Mouse (Mus musculus): ENCODE results near the gene Pate3. TPM values are rescaled to one million over a fixed set of nuclear protein-coding genes. Genes with fewer than 3 reads are reported as not detected.
"Not testable (repeated sequence)": the region's sequence is repeated elsewhere in the genome, so short reads cannot be mapped to it uniquely, and the experiment has no call there.

Gene Pate3
- not detected in 2 replicates for polyA plus RNA-seq (2016; fragmentation: Nextera tagmentation; extraction: Ambion mirVana)

GRCm38 (mm10) chr9:35648102-35648501, at the start of gene Pate3:
Gene Pate3, minus strand, starts transcription at chr9:35648202.
- no peak within 1 kb of the TSS for H3K27ac ChIP-seq
- ATAC-seq, result no peak
- H3K9me3 ChIP-seq (replicated peaks), result 0 out of 2 replicates have a peak, but pooled peaks cover 4% of the 10 kb centered on the region
- no peak within 1 kb of the TSS for H3K4me3 ChIP-seq
- 55% methylated on average over 1 of the region's 1 CpGs for WGBS (ENCODE audit: insufficient replicate concordance)
- H3K4me2 ChIP-seq, result no peak within 1 kb of the TSS
- H3K27me3 ChIP-seq (replicated peaks), result no peaks in the 10 kb centered on the region
- H3K4me1 ChIP-seq, result no peaks in the 10 kb centered on the region
- H3K36me3 ChIP-seq, result no peaks in the 10 kb centered on the region
- no peak within 1 kb of the TSS for H3K9ac ChIP-seq

- no peak for ATAC-seq
- Histone ChIP-seq H3K9ac (no peak overlapping the region), H3K27ac (no peak overlapping the region), H3K4me2 (no peak overlapping the region), H3K27me3 (replicated peaks) (no peaks in the 10 kb centered on the region), H3K4me1 (no peaks in the 10 kb centered on the region), H3K9me3 (replicated peaks) (no peaks in the 10 kb centered on the region), H3K36me3 (no peaks in the 10 kb centered on the region), H3K4me3 (no peak overlapping the region)
Observed at GRCm38 (mm10) chr9:35691924-35692323, 43.9 kb upstream of the Pate3 start.

- no peak for ATAC-seq
- Histone ChIP-seq H3K27ac (no peak within 1 kb of the TSS), H3K4me1 (no peaks in the 10 kb centered on the region), H3K36me3 (no peaks in the 10 kb centered on the region), H3K9me3 (replicated peaks) (0 out of 2 replicates have a peak, but pooled peaks cover 3% of the 10 kb centered on the region), H3K4me3 (no peak within 1 kb of the TSS), H3K27me3 (replicated peaks) (no peaks in the 10 kb centered on the region), H3K9ac (no peak within 1 kb of the TSS), H3K4me2 (no peak within 1 kb of the TSS)
- 40% methylated on average over 1 of the region's 1 CpGs for WGBS (ENCODE audit: insufficient replicate concordance)
Observed at GRCm38 (mm10) chr9:35687013-35687412, 39.0 kb upstream of the Pate3 start, which contains the start of gene Pate1. Gene Pate1, minus strand, starts transcription at chr9:35687390.

- H3K9me3 ChIP-seq (replicated peaks), result no peaks in the 10 kb centered on the region
- H3K4me1 ChIP-seq, result no peaks in the 10 kb centered on the region
- H3K36me3 ChIP-seq, result no peaks in the 10 kb centered on the region
- H3K27ac ChIP-seq, result no peak overlapping the region
- WGBS (ENCODE audit: insufficient replicate concordance), result 66% methylated on average over 2 of the region's 2 CpGs
- no peak overlapping the region for H3K9ac ChIP-seq
- no peak overlapping the region for H3K4me2 ChIP-seq
- ATAC-seq, result no peak
- no peak overlapping the region for H3K4me3 ChIP-seq
- no peaks in the 10 kb centered on the region for H3K27me3 ChIP-seq (replicated peaks)
Observed at GRCm38 (mm10) chr9:35673557-35673956, 25.6 kb upstream of the Pate3 start.

GRCm38 (mm10) chr9:35632981-35633380, 15.0 kb downstream of the Pate3 start:
- H3K4me2 ChIP-seq, result no peak overlapping the region
- ATAC-seq, result no peak
- no peaks in the 10 kb centered on the region for H3K9me3 ChIP-seq (replicated peaks)
- H3K27ac ChIP-seq, result no peak overlapping the region
- no peaks in the 10 kb centered on the region for H3K36me3 ChIP-seq
- H3K27me3 ChIP-seq (replicated peaks), result no peaks in the 10 kb centered on the region
- no peaks in the 10 kb centered on the region for H3K4me1 ChIP-seq
- no peak overlapping the region for H3K9ac ChIP-seq
- no peak overlapping the region for H3K4me3 ChIP-seq
- WGBS (ENCODE audit: insufficient replicate concordance), result 55% methylated on average over 1 of the region's 1 CpGs

- H3K9me3 ChIP-seq (replicated peaks); H3K9ac ChIP-seq; H3K4me2 ChIP-seq; H3K4me1 ChIP-seq; H3K27me3 ChIP-seq (replicated peaks); H3K36me3 ChIP-seq; ATAC-seq; H3K4me3 ChIP-seq; H3K27ac ChIP-seq: not testable (repeated sequence)
- WGBS (ENCODE audit: insufficient replicate concordance), result 46% methylated on average over 2 of the region's 2 CpGs
Observed at GRCm38 (mm10) chr9:35616784-35617183, 31.2 kb downstream of the Pate3 start.

GRCm38 (mm10) chr9:35614005-35614404, 34.0 kb downstream of the Pate3 start:
- H3K4me2 ChIP-seq, result no peak overlapping the region
- no peaks in the 10 kb centered on the region for H3K4me1 ChIP-seq
- H3K36me3 ChIP-seq, result no peaks in the 10 kb centered on the region
- no peaks in the 10 kb centered on the region for H3K27me3 ChIP-seq (replicated peaks)
- no peak overlapping the region for H3K4me3 ChIP-seq
- H3K9ac ChIP-seq, result no peak overlapping the region
- no peak overlapping the region for H3K27ac ChIP-seq
- H3K9me3 ChIP-seq (replicated peaks), result no peaks in the 10 kb centered on the region
- WGBS (ENCODE audit: insufficient replicate concordance), result 17% methylated on average over 2 of the region's 2 CpGs
- no peak for ATAC-seq

- H3K9me3 ChIP-seq (replicated peaks), result no peaks in the 10 kb centered on the region
- no peaks in the 10 kb centered on the region for H3K4me1 ChIP-seq
- no peak within 1 kb of the TSS for H3K9ac ChIP-seq
- H3K36me3 ChIP-seq, result no peaks in the 10 kb centered on the region
- no peak within 1 kb of the TSS for H3K27ac ChIP-seq
- H3K27me3 ChIP-seq (replicated peaks), result no peaks in the 10 kb centered on the region
- WGBS (ENCODE audit: insufficient replicate concordance), result 48% methylated on average over 1 of the region's 1 CpGs
- no peak within 1 kb of the TSS for H3K4me2 ChIP-seq
- ATAC-seq, result no peak
- no peak within 1 kb of the TSS for H3K4me3 ChIP-seq
Observed at GRCm38 (mm10) chr9:35611841-35612240, 36.2 kb downstream of the Pate3 start, which contains the start of gene Pate4. Gene Pate4, minus strand, starts transcription at chr9:35611941.

- Histone ChIP-seq H3K36me3 (no peaks in the 10 kb centered on the region), H3K4me3 (no peak overlapping the region), H3K4me2 (no peak overlapping the region), H3K27ac (no peak overlapping the region), H3K9me3 (replicated peaks) (no peaks in the 10 kb centered on the region), H3K9ac (no peak overlapping the region), H3K27me3 (replicated peaks) (no peaks in the 10 kb centered on the region), H3K4me1 (no peaks in the 10 kb centered on the region)
- WGBS (ENCODE audit: insufficient replicate concordance), result 52% methylated on average over 8 of the region's 8 CpGs
- ATAC-seq, result no peak
Observed at GRCm38 (mm10) chr9:35607647-35608405, 40.2 kb downstream of the Pate3 start.

Other genes starting within 250 kb of the Pate3 start
- 0.96 and 1.0 TPM in 2 replicates for gene Cdon, start 227.1 kb downstream of the Pate3 start, polyA plus RNA-seq (2016; fragmentation: Nextera tagmentation; extraction: Ambion mirVana)
- not detected in 2 replicates for gene Gm1113, start 129.9 kb downstream of the Pate3 start, polyA plus RNA-seq (2016; fragmentation: Nextera tagmentation; extraction: Ambion mirVana)
- 0.65 and 0.67 TPM in 2 replicates for gene Ddx25, start 89.7 kb downstream of the Pate3 start, polyA plus RNA-seq (2016; fragmentation: Nextera tagmentation; extraction: Ambion mirVana)
- 11.7 and 12.9 TPM in 2 replicates for gene Pus3, start 89.6 kb downstream of the Pate3 start, polyA plus RNA-seq (2016; fragmentation: Nextera tagmentation; extraction: Ambion mirVana)
- gene Pate2, start 77.9 kb downstream of the Pate3 start, polyA plus RNA-seq (2016; fragmentation: Nextera tagmentation; extraction: Ambion mirVana), result 0.32 and 0.47 TPM in 2 replicates
- gene Hyls1, start 77.8 kb downstream of the Pate3 start, polyA plus RNA-seq (2016; fragmentation: Nextera tagmentation; extraction: Ambion mirVana), result 9.4 and 10.8 TPM in 2 replicates
- gene Pate4, start 36.3 kb downstream of the Pate3 start, polyA plus RNA-seq (2016; fragmentation: Nextera tagmentation; extraction: Ambion mirVana), result not detected in 2 replicates
- not detected in 2 replicates for gene Pate1, start 39.2 kb upstream of the Pate3 start, polyA plus RNA-seq (2016; fragmentation: Nextera tagmentation; extraction: Ambion mirVana)
- not detected in 2 replicates for gene Gm17677, start 92.8 kb upstream of the Pate3 start, polyA plus RNA-seq (2016; fragmentation: Nextera tagmentation; extraction: Ambion mirVana)
- gene Gm17727, start 129.9 kb upstream of the Pate3 start, polyA plus RNA-seq (2016; fragmentation: Nextera tagmentation; extraction: Ambion mirVana), result not detected in 2 replicates
- not detected in 2 replicates for gene Gm27235, start 141.9 kb upstream of the Pate3 start, polyA plus RNA-seq (2016; fragmentation: Nextera tagmentation; extraction: Ambion mirVana)
- not detected in 2 replicates for gene D730048I06Rik, start 141.9 kb upstream of the Pate3 start, polyA plus RNA-seq (2016; fragmentation: Nextera tagmentation; extraction: Ambion mirVana)
- not detected in 2 replicates for gene 9230110F15Rik, start 195.9 kb upstream of the Pate3 start, polyA plus RNA-seq (2016; fragmentation: Nextera tagmentation; extraction: Ambion mirVana)

Data from liver, embryonic 12.5 days (tissue).